Comparison of ENCODE assay signal across 8 mouse cellular contexts in the genomic region with DNA sequence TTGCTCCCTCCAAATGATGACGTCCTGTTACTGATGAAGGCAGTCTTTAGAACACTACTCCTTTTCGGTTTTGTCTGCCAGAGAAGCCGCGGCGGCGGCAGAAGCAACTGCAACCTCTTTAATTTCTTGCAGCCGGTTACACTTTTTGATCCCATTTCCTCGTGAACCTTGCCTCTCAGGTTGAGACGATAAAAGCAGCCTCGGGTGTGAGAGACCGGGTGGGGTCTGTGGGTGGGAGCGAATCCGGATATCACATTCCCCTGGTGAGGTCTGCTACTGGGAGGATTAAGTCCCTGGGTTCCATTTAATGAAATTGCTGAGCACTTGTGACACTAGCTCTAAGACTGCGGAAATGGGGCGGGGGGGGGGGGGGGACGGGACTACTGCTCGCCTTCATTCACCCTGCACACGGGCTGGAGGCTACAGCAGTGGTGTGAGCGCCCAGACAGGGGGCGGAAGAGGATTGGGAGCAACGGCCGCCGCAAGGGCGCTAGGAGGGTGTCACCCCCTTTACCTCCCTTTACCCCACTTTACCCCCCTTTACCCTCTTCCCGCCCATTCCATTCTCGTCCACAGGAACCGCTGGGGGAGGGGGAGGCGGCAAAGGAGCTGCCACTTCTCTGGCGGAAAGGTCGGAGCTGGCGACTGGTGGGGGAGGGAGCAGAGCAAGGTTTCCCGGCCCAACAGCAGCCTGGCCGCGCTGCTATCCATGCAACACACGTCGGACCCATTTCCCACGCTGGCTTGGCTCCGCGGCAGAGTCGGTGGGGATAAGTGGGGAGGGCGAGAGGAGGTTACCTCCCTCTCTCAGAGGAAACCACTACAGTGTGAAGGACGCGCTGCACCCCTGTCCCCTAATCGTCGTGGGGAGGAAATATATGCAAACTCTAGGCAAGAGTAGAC. TPM values are rescaled to one million over a fixed set of nuclear protein-coding genes. Genes with fewer than 3 reads are reported as not detected.
DNase-seq lines count a peak whose midpoint lies in the region; ATAC-seq and TF ChIP-seq lines count a peak whose summit lies in the region.

No protein-coding gene starts in this region.

- peak overlapping the region; percentile 96 for H3K4me2 ChIP-seq in intestine, embryonic 16.5 days (ENCODE audit: low read depth, low read length)
- peak overlapping the region; percentile 90 for H3K4me2 ChIP-seq in midbrain, embryonic 12.5 days (replicated peaks)

- H3K9me3 ChIP-seq in intestine, embryonic 16.5 days (ENCODE audit: control insufficient read depth, low read length), result no peaks in the 10 kb centered on the region
- no peaks in the 10 kb centered on the region for H3K9me3 ChIP-seq in midbrain, embryonic 12.5 days

- peak; percentile 32 for DNase-seq in adrenal gland, postnatal 25 days
- peak; percentile 49 for DNase-seq in gastrocnemius, postnatal 10 days
- DNase-seq in left cerebral cortex, postnatal 4 days, result peak; percentile 76
- peak; percentile 26 to 46 for DNase-seq in spleen, postnatal 10 days (ENCODE audit: low spot score in 2 of 2)

- H3K36me3 ChIP-seq in intestine, embryonic 16.5 days (ENCODE audit: control insufficient read depth, insufficient read depth, low read length), result no peaks in the 10 kb centered on the region
- no peaks in the 10 kb centered on the region for H3K36me3 ChIP-seq in midbrain, embryonic 12.5 days

- 0 out of 2 replicates have a peak, but pooled peaks have one; percentile 35 for TF ChIP-seq POLR2A in cortical plate, adult 2 months (IDR thresholded peaks at IDR 0.05; ENCODE audit: extremely low read depth, insufficient read depth, low read length)

- peaks cover 15% of the 10 kb centered on the region; the same call in 1 of the 2 replicates for H3K27me3 ChIP-seq in intestine, embryonic 16.5 days (replicated peaks; ENCODE audit: control insufficient read depth, insufficient read depth, low read length)
- peaks cover 2% of the 10 kb centered on the region for H3K27me3 ChIP-seq in midbrain, embryonic 12.5 days

- H3K4me3 ChIP-seq in cortical plate, adult 2 months (ENCODE audit: insufficient read depth, low read length), result peak overlapping the region; percentile 100
- H3K4me3 ChIP-seq in intestine, embryonic 16.5 days (ENCODE audit: low read length), result peak overlapping the region; percentile 70
- H3K4me3 ChIP-seq in midbrain, embryonic 12.5 days, result peak overlapping the region; percentile 68

- under 1% methylated on average over 43 of the region's 45 CpGs for WGBS in intestine, embryonic 16.5 days
- WGBS in midbrain, embryonic 12.5 days, result under 1% methylated on average over 37 of the region's 45 CpGs

- H3K4me1 ChIP-seq in cortical plate, adult 2 months (ENCODE audit: control insufficient read depth, insufficient read depth, low read length), result no peaks in the 10 kb centered on the region
- H3K4me1 ChIP-seq in intestine, embryonic 16.5 days (ENCODE audit: control insufficient read depth, insufficient read depth, low read length), result peaks cover 18% of the 10 kb centered on the region
- peaks cover 7% of the 10 kb centered on the region for H3K4me1 ChIP-seq in midbrain, embryonic 12.5 days

- H3K27ac ChIP-seq in cortical plate, adult 2 months (ENCODE audit: insufficient read depth, low read length), result peak overlapping the region; percentile 69; the same call in 1 of the 2 replicates
- H3K27ac ChIP-seq in intestine, embryonic 16.5 days (ENCODE audit: low read length), result peak overlapping the region; percentile 90
- H3K27ac ChIP-seq in midbrain, embryonic 12.5 days (replicated peaks), result peak overlapping the region; percentile 89

- peak; percentile 45 for ATAC-seq in intestine, embryonic 16.5 days
- peak; percentile 66 for ATAC-seq in midbrain, embryonic 12.5 days (ENCODE audit: low FRiP score, low read depth)
- no peak for ATAC-seq in activated CD4-positive, CD25-positive, alpha-beta regulatory T cell, adult 4 months

- H3K9ac ChIP-seq in intestine, embryonic 16.5 days (ENCODE audit: low read depth, low read length), result peak overlapping the region; percentile 69
- peak overlapping the region; percentile 71 for H3K9ac ChIP-seq in midbrain, embryonic 12.5 days (replicated peaks)

- TF ChIP-seq CTCF in cortical plate, adult 2 months (IDR thresholded peaks at IDR 0.05; ENCODE audit: extremely low read depth, insufficient read depth, low read length), result no peak

- intact Hi-C loops in left cerebral cortex, postnatal 4 days (cut with DNase I), result loop anchor here (5.0 kb wide), 2 partner anchors 1022 to 1508 kb away; no protein-coding TSS in a partner anchor

RNA-seq across cellular contexts. Expression of a gene that starts 2.9 kb away (rescaled TPM):
- total RNA-seq in adrenal gland, postnatal 25 days (2021), result 1.2 and 2.0 TPM in 2 replicates
- polyA plus RNA-seq in cortical plate, adult 2 months (2012; rRNA removed), result 44.2 and 47.8 TPM in 2 replicates
- 10 to 100 TPM in 1 of 2 experiments, 1 to 10 TPM in 1; 9.6 to 16.8 TPM for total RNA-seq in gastrocnemius, postnatal 10 days (2021)
- 3.3 and 3.8 TPM in 2 replicates for polyA plus RNA-seq in intestine, embryonic 16.5 days (2015; fragmentation: Nextera tagmentation; extraction: Ambion mirVana)
- 100 to 1,000 TPM; 118 to 136 TPM for total RNA-seq in left cerebral cortex, postnatal 4 days (2021)
- polyA plus RNA-seq in midbrain, embryonic 12.5 days (2016; fragmentation: Nextera tagmentation; extraction: Ambion mirVana), result 10.8 and 11.6 TPM in 2 replicates
- polyA plus RNA-seq in activated CD4-positive, CD25-positive, alpha-beta regulatory T cell, adult 4 months (2017; shearing (Covaris generic)), result not detected
